Mouse (Mus musculus) midbrain, embryonic 10.5 days (tissue): ENCODE measurements around the gene 4922502D21Rik. TPM values are rescaled to one million over a fixed set of nuclear protein-coding genes. Genes with fewer than 3 reads are reported as not detected.

Experiments used
- DNase-seq: peaks from one replicate; pipeline ENCODE4 v3.0.0-alpha.2; 2017; ENCODE audit warnings: low spot score
- H3K27ac ChIP-seq: fragments of 300-500 bp; sonication (generic); replicated peaks from 2 replicates; pipeline ENCODE4 v1.5.1; 2016; ENCODE audit warnings: mild to moderate bottlenecking
- H3K27me3 ChIP-seq: fragments of 300-500 bp; sonication (generic); 2 replicates; pipeline ENCODE4 v1.6.1; 2016; ENCODE audit warnings: low read depth, mild to moderate bottlenecking; ENCODE audit not compliant: poor library complexity, severe bottlenecking
- H3K36me3 ChIP-seq: fragments of 300-500 bp; sonication (generic); 2 replicates; pipeline ENCODE4 v1.6.1; 2016; ENCODE audit warnings: mild to moderate bottlenecking, moderate library complexity
- H3K4me1 ChIP-seq: fragments of 300-500 bp; sonication (generic); 2 replicates; pipeline ENCODE4 v1.6.1; 2016
- H3K4me3 ChIP-seq: fragments of 300-500 bp; sonication (generic); 2 replicates; pipeline ENCODE4 v1.5.1; 2016; ENCODE audit warnings: mild to moderate bottlenecking, moderate library complexity
- H3K9me3 ChIP-seq: fragments of 300-500 bp; sonication (generic); replicated peaks from 2 replicates; pipeline ENCODE4 v1.6.1; 2016; ENCODE audit warnings: mild to moderate bottlenecking
- WGBS: fragments of 180-500 bp; shearing (Covaris S2); methylation state at CpG from one replicate; pipeline ENCODE4 v1.1.7; 2016; 5-methylcytosine and 5-hydroxymethylcytosine counted together
- polyA plus RNA-seq: library from polyadenylated mRNA; unstranded; fragments of >200 nt; fragmentation: Nextera tagmentation; extraction: Ambion mirVana; gene quantifications from 2 replicates; pipeline ENCODE4 v1.2.1, GENCODE M21; 2016

4922502D21Rik gene
- polyA plus RNA-seq, 1 experiment from 2014 or later = not detected

DNA sequence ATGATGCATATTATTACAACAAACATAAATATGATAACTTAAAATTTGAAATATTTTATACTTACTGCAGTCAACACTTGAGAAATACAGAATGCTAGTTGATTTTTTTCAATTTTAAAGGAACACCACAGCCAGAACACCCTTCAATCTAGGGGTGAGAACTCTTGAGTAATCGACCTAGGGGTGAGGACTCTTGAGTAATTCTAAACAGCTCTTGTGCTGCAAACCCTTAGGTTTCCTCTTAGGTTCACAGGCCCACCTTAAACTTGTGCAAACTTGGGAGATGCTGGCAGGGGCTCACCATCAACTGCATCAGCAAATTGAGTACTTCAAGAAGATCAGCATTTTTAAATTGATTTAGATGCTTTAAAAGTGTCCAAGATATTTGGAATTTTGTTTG is 6.2 kb upstream of the 4922502D21Rik start:
- no peaks in the 10 kb centered on the region for H3K9me3 ChIP-seq
- DNase-seq = no peak
- no peaks in the 10 kb centered on the region for H3K4me1 ChIP-seq
- WGBS = 94% methylated on average over 1 of the region's 1 CpGs
- H3K36me3 ChIP-seq = no peaks in the 10 kb centered on the region
- no peak overlapping the region for H3K27ac ChIP-seq
- H3K4me3 ChIP-seq = no peak overlapping the region
- no peaks in the 10 kb centered on the region for H3K27me3 ChIP-seq

DNA sequence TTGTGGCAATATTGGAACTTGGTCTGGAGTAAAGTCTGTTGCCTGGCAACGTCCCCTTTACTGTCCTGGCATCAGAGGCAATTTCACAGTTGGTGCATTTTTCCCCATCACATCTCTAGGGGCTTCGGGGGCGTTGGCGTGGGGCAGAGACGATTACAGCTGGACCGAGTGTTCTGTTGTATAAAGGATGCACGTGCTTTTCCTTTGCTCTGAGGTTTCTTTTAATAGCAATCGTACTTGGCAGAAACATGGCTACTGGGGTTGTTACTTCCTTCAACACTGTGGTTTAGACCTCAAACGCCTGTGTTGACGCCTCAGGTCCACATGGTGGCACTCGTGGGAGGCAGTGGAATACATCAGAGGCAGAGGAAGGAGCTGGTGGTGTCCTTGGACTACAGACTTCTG is 2.1 kb upstream of the 4922502D21Rik start:
- DNase-seq = peak; percentile 37
- Histone ChIP-seq H3K27me3 (no peaks in the 10 kb centered on the region), H3K9me3 (no peaks in the 10 kb centered on the region), H3K4me3 (no peak overlapping the region), H3K36me3 (no peaks in the 10 kb centered on the region), H3K4me1 (no peaks in the 10 kb centered on the region), H3K27ac (no peak overlapping the region)
- WGBS = 47% methylated on average over 11 of the region's 11 CpGs

DNA sequence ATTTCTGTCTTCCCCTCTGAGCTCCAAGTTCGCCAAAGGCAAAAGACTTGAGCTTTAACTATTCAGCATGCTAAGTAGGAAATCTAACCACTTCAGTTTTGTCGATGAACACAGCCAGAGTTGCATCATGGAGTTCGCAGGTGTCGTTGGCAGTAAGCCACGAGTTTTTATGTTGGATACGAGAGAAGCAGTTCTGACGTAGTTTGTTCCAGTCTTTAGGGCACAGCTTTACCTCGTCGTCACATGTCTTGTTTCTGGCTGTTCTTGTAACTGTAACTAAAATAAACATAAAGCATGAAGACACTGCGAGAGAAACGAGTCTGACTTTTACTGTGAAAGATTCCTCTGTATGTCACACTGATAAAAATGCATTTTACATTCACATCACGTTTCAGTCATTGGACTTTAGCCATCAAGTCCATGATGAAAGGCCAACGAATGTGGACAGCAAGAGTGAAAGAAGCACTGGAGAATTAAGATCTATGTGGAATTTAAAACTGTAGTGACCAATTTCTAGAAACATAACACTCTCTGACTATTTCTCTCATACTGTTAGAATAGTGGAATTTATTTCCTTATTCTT is 4.9 kb downstream of the 4922502D21Rik start:
- no peak overlapping the region for H3K4me3 ChIP-seq
- 86% methylated on average over 13 of the region's 13 CpGs for WGBS
- no peak for DNase-seq

DNA sequence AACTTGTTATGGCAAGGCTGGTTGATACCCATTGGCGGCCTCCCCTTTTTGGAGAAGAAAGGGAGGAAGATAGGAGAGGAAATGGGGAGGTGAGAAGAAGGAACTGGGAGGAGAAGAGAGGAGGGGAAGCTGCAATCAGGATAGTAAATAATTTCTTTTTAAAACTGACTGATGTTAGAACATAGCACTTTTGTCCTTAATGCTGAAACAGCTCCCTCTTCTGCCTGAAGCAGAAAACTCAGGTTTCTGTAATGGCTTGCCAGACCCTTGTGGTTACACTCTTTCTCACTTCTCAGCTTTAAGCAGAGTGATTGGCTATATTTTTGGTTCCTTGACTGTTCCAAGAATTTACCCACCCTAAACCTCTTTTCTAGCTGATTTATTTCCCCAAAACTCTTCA is 5.6 kb downstream of the 4922502D21Rik start:
- Histone ChIP-seq H3K4me1 (no peaks in the 10 kb centered on the region), H3K9me3 (no peaks in the 10 kb centered on the region), H3K4me3 (no peak overlapping the region), H3K27me3 (no peaks in the 10 kb centered on the region), H3K36me3 (no peaks in the 10 kb centered on the region), H3K27ac (no peak overlapping the region)
- DNase-seq = no peak
- WGBS = 72% methylated on average over 1 of the region's 1 CpGs

More for the DNA sequence above, 4.9 kb downstream of the 4922502D21Rik start:
- no peaks in the 10 kb centered on the region for H3K36me3 ChIP-seq
- H3K27ac ChIP-seq = no peak overlapping the region
- H3K4me1 ChIP-seq = no peaks in the 10 kb centered on the region
- H3K9me3 ChIP-seq = no peaks in the 10 kb centered on the region
- no peaks in the 10 kb centered on the region for H3K27me3 ChIP-seq

DNA sequence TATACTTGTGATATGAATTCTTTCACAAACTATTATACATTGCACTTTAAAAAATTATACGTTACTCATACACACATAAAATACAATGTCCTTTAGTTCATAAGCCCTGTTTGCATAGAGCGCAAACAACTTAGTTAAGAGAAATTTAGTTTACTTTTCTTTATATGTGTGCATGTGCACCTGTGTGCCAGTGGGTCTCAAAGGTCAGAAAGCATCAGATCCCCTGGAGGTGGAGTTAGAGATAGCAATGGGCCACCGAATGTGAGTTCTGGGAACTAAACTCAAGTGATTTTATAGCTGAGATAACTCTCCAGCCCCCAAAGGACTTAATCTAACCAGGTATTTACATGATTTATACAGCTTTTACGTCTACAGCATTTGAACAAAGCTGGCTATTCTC is 12.3 kb downstream of the 4922502D21Rik start:
- no peaks in the 10 kb centered on the region for H3K9me3 ChIP-seq
- no peaks in the 10 kb centered on the region for H3K36me3 ChIP-seq
- 84% methylated on average over 4 of the region's 4 CpGs for WGBS
- no peak for DNase-seq
- H3K27ac ChIP-seq = no peak overlapping the region
- H3K4me1 ChIP-seq = no peaks in the 10 kb centered on the region
- H3K27me3 ChIP-seq = no peaks in the 10 kb centered on the region
- H3K4me3 ChIP-seq = no peak overlapping the region

GRCm38 (mm10) chr6:129318395-129318794 is 13.2 kb downstream of the 4922502D21Rik start:
- Histone ChIP-seq H3K27ac (no peak overlapping the region), H3K36me3 (no peaks in the 10 kb centered on the region), H3K4me1 (no peaks in the 10 kb centered on the region), H3K27me3 (no peaks in the 10 kb centered on the region), H3K4me3 (no peak overlapping the region), H3K9me3 (no peaks in the 10 kb centered on the region)
- 55% methylated on average over 1 of the region's 1 CpGs for WGBS
- DNase-seq = no peak

DNA sequence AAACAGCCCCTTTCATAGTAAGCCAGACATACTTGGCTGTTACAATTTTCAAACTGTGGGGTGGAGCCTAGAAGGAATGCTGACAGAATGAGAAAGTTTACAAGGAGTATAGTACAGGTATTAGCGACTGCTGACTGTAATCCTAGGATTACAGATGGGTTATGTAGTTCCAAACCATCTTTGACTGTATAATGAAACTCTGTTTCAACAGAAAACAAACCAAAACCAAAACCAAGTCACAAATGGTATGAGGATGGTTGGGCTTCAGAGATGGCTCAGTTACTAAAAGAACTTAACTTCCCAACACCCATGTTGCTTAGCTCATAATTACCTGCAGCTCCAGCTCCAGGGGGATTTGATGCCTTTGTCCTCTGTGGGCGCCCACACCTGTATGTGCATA is 15.1 kb downstream of the 4922502D21Rik start:
- Histone ChIP-seq H3K36me3 (no peaks in the 10 kb centered on the region), H3K4me3 (no peak overlapping the region), H3K4me1 (no peaks in the 10 kb centered on the region), H3K9me3 (no peaks in the 10 kb centered on the region), H3K27ac (no peak overlapping the region), H3K27me3 (no peaks in the 10 kb centered on the region)
- DNase-seq = no peak
- WGBS = 80% methylated on average over 2 of the region's 2 CpGs

DNA sequence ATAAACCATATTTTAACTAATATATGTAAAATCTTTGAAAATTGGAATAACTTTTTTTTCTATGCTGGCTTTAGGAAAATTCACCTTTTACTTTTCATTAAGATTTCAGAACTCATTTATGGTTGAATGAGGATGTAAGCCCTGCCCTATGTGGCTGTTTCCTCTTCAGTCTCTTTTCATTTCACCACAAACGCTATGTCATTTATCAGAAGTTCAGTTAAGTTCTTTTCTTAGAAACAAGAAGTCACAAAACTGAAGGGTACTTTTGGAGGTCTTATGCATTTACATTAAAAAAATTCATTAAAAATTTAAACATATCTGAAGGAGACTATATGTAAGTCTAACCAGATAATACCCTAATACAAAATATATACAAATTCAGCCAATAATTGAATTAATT is 15.9 kb downstream of the 4922502D21Rik start:
- no peak for DNase-seq
- Histone ChIP-seq H3K9me3 (no peaks in the 10 kb centered on the region), H3K27me3 (no peaks in the 10 kb centered on the region), H3K36me3 (no peaks in the 10 kb centered on the region), H3K27ac (no peak overlapping the region), H3K4me3 (no peak overlapping the region), H3K4me1 (no peaks in the 10 kb centered on the region)
- WGBS = 84% methylated on average over 1 of the region's 1 CpGs

- no peak for DNase-seq
- 89% methylated on average over 3 of the region's 3 CpGs for WGBS
- Histone ChIP-seq H3K9me3 (no peaks in the 10 kb centered on the region), H3K4me1 (no peaks in the 10 kb centered on the region), H3K27ac (no peak overlapping the region), H3K27me3 (no peaks in the 10 kb centered on the region), H3K36me3 (no peaks in the 10 kb centered on the region), H3K4me3 (no peak overlapping the region)
These were observed 16.9 kb downstream of the 4922502D21Rik start for GRCm38 (mm10) chr6:129314655-129315168.

- no peak overlapping the region for H3K27ac ChIP-seq
- no peaks in the 10 kb centered on the region for H3K27me3 ChIP-seq
- 84% methylated on average over 3 of the region's 3 CpGs for WGBS
- no peak overlapping the region for H3K4me3 ChIP-seq
- no peaks in the 10 kb centered on the region for H3K4me1 ChIP-seq
- no peak for DNase-seq
- H3K9me3 ChIP-seq = no peaks in the 10 kb centered on the region
- no peaks in the 10 kb centered on the region for H3K36me3 ChIP-seq
These were observed 19.1 kb downstream of the 4922502D21Rik start for GRCm38 (mm10) chr6:129312499-129312898.

GRCm38 (mm10) chr6:129304180-129304579 is 27.4 kb downstream of the 4922502D21Rik start:
- DNase-seq = no peak
- no peak overlapping the region for H3K27ac ChIP-seq
- no peaks in the 10 kb centered on the region for H3K4me1 ChIP-seq
- no peaks in the 10 kb centered on the region for H3K27me3 ChIP-seq
- H3K9me3 ChIP-seq = no peaks in the 10 kb centered on the region
- 77% methylated on average over 1 of the region's 1 CpGs for WGBS
- no peaks in the 10 kb centered on the region for H3K36me3 ChIP-seq
- H3K4me3 ChIP-seq = no peak overlapping the region

DNA sequence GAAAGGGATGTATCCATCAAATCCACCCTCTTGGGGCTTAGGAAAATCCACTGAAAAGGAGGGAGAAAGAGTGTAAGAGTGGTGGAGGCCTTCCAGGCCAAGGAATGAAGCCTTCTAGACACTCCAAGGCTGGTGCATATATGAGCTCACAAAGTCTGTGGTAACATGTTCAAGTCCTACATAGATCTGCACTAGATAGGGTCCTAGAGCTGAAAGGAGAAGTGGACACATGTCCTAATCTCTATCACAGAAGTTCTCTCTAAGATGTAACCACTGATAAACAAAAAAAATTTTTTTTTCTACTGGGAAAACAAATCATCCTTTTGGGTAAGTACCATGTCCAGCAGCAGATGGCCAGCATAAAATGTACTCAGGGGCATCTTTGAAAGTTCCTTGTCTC is 42.9 kb downstream of the 4922502D21Rik start:
- no peaks in the 10 kb centered on the region for H3K36me3 ChIP-seq
- no peaks in the 10 kb centered on the region for H3K9me3 ChIP-seq
- H3K4me1 ChIP-seq = no peaks in the 10 kb centered on the region
- DNase-seq = no peak
- no peak overlapping the region for H3K27ac ChIP-seq
- no peaks in the 10 kb centered on the region for H3K27me3 ChIP-seq
- H3K4me3 ChIP-seq = no peak overlapping the region

- no peaks in the 10 kb centered on the region for H3K36me3 ChIP-seq
- H3K9me3 ChIP-seq = no peaks in the 10 kb centered on the region
- WGBS = 83% methylated on average over 7 of the region's 7 CpGs
- no peak for DNase-seq
- H3K27me3 ChIP-seq = no peaks in the 10 kb centered on the region
- H3K4me1 ChIP-seq = no peaks in the 10 kb centered on the region
- no peak overlapping the region for H3K4me3 ChIP-seq
- no peak overlapping the region for H3K27ac ChIP-seq
These were observed 47.1 kb downstream of the 4922502D21Rik start for GRCm38 (mm10) chr6:129284384-129285104.
